Mouse (Mus musculus) heart, adult 9 months (tissue): ENCODE results near the gene Mafb.

Experiments
- DNase-seq, 2 experiments: peaks; one replicate each; pipeline ENCODE4 v3.0.0; 2022; ENCODE audit warnings: low spot score in 2 of 2

Gene Mafb

GRCm38 (mm10) chr2:160366980-160367338, at the start of gene Mafb:
TSS of gene Mafb (minus strand) at chr2:160367065.
- DNase-seq, result peak; percentile 97 to 98

DNA sequence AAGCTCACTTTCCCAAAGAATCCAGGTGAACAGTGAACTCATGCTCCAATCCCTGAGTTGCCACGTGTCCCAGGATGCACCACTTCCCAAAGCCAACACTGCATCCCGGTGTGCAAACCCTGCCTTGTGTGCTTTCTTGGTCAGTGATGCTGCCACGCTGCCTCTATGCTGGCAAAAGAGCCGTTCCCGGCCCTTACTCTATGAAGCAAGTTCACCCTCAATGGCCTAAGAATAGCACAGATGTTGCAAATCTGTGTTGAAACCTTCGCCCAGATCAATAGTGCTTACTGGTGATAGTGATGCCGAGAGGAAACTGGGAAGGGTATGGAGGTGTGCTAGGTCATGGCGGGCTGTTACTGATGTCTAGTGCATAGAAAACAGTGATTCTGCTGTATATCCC, 48.3 kb upstream of the Mafb start:
- DNase-seq, result no peak

- no peak for DNase-seq
These were observed 47.9 kb upstream of the Mafb start for GRCm38 (mm10) chr2:160414736-160415135.

GRCm38 (mm10) chr2:160413982-160414381, 47.1 kb upstream of the Mafb start:
- no peak for DNase-seq

DNA sequence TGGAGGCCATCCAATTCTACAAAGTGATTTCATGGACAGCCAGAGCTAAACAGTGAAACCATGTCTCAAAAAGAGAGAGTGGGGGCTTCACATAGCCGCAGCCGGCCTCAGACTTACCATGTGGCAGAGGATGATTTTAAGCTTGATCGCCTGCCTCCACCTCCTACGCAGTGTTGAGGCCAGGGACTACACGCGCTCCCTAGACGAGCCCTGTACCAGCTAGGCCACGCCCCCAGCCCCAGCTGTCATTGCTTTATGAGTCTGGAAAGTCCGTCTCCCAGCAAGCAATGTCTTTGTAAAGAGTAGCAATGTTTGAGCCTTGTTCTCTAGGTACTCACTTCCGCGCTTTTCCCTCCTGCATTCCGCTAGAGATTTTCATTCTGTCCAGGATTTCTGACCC, 46.2 kb upstream of the Mafb start:
- DNase-seq, result no peak

DNA sequence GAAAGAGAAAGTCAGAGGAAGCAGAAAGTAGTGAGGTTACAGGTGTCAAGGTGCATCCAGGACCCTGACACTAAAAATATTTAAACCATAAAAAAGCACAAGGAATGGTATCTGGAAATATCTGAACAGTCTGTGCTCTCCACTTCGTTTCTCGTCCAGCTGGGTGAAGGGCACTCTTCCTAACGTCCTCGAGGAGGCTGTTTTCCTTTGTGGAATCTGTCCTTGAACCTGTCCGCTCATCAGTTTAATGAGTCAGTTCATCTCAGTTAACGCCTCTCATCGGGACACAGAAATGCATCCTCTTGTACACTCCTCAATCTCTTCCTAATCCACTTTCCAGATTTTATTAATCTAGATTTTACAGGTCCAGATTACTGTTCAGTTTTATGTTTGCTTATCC, 44.6 kb upstream of the Mafb start:
- no peak for DNase-seq

GRCm38 (mm10) chr2:160407720-160408119, 40.9 kb upstream of the Mafb start:
- DNase-seq, result no peak

DNA sequence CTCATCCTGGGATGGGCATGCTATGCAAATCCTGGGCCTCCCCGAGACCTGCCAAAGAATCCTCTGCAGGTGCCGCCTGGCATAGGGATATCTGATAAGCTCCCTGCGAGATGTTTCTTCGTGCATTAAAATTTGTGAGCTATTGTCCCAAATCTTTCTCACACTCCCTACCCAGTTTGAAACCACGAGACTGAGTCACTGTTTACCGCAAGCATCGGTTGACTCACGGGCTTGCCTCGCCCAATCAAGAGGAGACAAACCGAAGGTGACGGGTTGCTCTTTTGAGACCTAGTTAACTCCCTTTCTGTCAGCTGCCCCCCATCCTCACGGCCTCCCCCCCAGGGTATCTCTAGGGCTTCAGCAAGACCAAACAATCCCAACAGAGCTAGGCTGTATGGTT, 30.9 kb upstream of the Mafb start:
- DNase-seq, result no peak

DNA sequence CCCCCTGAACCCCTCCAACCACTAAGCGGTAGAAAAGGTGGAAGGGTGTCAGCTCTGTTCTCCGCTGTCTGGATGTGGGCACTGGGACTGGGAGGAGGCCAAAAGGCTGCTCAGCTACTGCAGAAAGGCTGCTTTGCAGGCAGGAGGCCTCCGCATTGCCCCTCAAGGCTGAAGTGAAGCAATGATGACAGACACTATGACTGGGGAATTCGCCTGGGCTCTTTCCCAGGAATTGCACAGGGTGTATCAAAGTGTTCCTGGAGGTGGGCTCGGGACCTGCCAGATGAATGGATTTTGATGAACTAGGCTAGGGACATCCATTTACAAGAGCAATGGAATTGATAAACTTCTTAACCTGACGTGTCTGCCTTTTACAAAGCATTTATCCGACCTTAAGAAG, 27.9 kb upstream of the Mafb start:
- DNase-seq, result no peak

DNA sequence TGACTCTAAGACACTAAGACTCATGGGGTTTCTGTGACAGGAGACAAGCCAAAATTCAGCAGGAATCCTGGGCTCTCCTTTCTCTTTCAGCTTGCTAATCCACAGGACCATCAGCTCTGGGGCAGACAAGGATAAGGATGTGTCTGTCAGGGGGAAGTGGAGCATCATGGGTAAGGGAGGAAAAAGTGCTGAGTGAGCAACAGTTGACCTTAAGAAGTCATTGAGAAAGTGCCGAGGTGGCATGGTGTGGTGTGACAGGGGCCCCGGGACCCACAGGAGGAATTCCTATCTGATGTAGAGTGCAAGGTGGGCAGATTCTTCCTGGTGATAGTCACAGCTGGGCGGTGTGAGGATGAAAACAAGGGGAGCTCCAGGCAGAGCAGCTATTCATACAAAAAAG, 25.8 kb upstream of the Mafb start:
- DNase-seq, result no peak

GRCm38 (mm10) chr2:160388596-160388995, 21.7 kb upstream of the Mafb start:
- no peak for DNase-seq

- DNase-seq, result no peak
These were observed 16.6 kb upstream of the Mafb start for GRCm38 (mm10) chr2:160383418-160383817.

GRCm38 (mm10) chr2:160378271-160378670, 11.4 kb upstream of the Mafb start:
- no peak for DNase-seq

DNA sequence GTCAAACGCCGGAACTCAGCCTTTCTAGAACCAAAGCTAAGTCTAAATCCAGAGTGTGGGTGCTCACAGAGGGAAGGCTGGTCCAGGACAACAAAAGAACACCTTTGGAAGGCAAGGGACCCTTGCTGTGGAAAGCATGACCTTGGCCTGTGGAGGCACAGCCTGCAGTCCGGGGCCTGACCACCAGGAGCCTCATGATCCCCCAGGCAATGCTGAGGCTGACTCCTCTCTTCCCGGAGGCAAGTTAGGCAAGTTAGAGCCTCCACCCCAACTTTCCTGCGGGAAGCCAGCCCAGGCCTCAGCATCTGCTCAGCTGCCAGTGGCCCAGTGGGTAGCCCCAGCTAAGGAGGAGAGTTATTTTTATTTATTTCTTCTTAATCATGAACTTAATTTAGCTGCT, 9.4 kb upstream of the Mafb start:
- no peak for DNase-seq

DNA sequence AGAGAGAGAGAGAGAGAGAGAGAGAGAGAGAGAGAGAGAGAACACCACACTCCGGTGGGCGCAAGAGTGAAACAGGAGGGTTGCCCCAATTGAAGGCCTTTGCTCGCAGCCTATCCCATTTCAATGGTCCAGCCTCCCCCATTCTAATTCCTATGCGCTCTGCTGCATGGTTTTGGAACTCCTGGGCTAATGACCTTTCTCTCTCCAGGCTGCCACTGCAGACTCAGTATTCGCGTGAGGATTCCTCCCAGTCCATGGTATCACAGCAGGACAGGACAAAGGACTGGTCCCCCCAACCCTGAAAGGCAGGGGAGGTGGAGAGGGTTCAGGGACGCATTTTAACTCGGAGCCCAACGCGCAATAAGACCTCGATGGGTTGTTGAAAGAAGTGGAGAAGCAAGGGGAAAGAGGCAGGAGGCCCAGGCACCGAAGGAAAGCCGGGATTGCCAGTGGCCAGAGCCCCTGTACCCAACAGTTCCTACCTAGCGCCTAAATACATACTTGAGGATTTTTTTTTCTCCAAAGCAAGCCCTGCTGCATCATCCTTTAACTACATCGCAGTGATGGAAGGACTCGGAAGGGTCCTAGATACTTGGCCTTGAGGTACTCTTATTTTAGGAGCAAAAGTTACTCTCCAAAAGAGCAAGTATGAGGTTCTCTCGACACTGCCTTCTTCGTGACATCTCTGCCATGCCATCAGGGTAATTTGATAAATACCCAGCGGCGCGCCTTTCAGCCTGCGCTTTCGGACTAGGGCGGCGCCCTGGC, 3.0 kb upstream of the Mafb start:
- DNase-seq, result no peak

DNA sequence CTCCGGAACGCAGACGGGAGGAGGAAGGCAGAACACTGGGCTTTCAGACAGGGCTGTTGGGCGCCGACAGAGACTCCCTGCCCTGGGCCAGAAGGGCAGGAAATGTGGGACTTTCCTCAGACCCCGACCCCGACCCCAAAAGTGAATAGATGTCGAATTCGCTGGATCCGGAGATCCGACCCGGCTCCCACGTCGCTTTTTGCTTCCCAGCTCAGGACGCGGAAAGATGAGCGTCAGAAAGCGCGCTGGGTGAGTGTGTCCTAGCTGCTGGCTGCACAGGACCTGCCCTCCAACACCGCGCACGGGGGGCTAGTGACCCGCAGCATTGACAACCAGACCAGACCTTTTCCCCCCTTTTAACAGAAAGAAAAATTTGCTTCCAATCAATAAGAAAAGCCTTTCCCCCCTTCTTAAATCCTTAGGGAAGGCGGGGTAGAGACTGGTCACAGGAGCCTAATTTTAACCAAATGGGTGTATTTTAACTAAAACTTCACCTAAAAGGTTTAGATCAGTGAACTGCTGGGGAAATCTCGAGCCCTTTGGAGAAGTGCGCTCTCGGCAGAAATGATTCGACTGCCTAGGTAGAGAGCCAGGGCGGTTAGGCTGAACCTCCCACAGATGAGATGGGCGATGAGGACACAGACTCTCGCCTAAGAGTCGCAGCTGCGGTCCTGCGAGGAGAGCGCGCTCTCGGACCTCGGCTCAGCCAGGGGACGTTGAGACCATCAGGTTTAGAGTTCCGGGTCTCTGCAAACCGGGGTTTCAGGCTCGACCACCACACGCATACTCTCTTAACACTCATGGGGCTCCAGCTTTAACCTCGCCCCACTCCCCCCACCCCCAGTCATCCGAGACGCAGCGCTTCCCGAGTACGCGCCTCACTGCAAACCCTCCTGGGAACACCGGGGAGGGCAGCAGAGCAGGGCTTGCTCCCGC, 1.8 kb upstream of the Mafb start:
- no peak for DNase-seq

GRCm38 (mm10) chr2:160367448-160368208, 763 bp upstream of the Mafb start:
- DNase-seq, result peak; percentile 81 to 92

- peak in 1 of 2 experiments; percentile 24 for DNase-seq
These were observed 520 bp downstream of the Mafb start for GRCm38 (mm10) chr2:160366111-160366979.

DNA sequence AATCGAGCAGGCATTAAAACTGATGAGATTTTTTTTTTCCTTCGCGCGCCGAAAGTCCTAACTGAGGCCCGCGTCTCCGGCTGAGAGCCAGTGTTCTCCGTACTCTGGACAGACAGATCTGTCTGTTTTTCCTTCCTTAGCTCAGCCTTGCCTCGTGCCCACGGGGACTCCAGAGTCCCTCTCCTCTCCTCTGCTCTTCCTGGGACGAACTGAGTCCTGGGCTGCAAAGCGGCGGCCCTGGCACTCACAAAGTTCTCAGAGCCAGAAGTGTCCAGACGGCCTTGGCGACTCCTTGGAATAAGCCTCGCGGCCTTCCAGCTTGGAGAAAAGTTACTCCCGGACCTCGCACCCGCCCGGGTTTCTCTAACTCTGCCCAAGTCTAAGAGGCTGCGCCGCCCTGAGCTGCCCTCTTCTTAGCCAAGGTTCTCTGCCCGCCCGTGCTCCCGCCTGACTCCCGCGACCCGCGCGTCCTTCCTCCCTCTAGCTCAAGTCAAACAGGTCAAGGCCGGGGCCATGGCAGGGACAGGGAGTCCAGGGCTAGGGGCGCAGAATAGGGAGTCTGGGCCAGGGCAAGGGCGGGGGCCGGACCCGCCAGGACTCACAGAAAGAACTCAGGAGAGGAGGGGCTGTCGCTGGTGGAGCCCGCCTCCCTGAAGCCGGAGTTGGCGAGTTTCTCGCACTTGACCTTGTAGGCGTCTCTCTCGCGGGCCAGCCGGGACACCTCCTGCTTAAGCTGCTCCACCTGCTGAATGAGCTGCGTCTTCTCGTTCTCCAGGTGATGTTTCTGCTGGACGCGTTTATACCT, 1.6 kb downstream of the Mafb start:
- DNase-seq, result peak; percentile 55 to 65

GRCm38 (mm10) chr2:160364666-160365065, 2.2 kb downstream of the Mafb start:
- no peak for DNase-seq
